Mouse (Mus musculus) heart, adult 2 months (tissue): ENCODE results near the gene Tex2. TPM values are rescaled to one million over a fixed set of nuclear protein-coding genes. Genes with fewer than 3 reads are reported as not detected.

Experiments
- DNase-seq, 2 experiments: peaks; one replicate each; pipeline ENCODE4 v3.0.0; 2021
- H3K27ac ChIP-seq: fragments of 200-600 bp; 2 replicates; pipeline ENCODE4 v1.8.1; 2022
- H3K27me3 ChIP-seq: fragments of 200-500 bp; 2 replicates; pipeline ENCODE4 v1.6.1; 2012; ENCODE audit warnings: mild to moderate bottlenecking, low read length, inconsistent platforms, mixed read lengths; ENCODE audit not compliant: control insufficient read depth, insufficient read depth
- H3K36me3 ChIP-seq: fragments of 200-500 bp; 2 replicates; pipeline ENCODE4 v1.6.1; 2012; ENCODE audit warnings: low read length, inconsistent platforms; ENCODE audit not compliant: control insufficient read depth, insufficient read depth
- H3K4me1 ChIP-seq: fragments of 200-500 bp; 2 replicates; pipeline ENCODE4 v1.6.1; 2011; ENCODE audit warnings: low read length; ENCODE audit not compliant: control insufficient read depth, insufficient read depth
- H3K4me3 ChIP-seq: fragments of 200-600 bp; 2 replicates; pipeline ENCODE4 v1.8.1; 2022
- H3K79me2 ChIP-seq: fragments of 200-500 bp; replicated peaks from 2 replicates; pipeline ENCODE4 v1.6.1; 2012; ENCODE audit warnings: mild to moderate bottlenecking, inconsistent platforms, low read length, moderate library complexity, mixed read lengths; ENCODE audit not compliant: control insufficient read depth, insufficient read depth
- H3K9ac ChIP-seq: fragments of 200-500 bp; 2 replicates; pipeline ENCODE4 v1.6.1; 2012; ENCODE audit warnings: low read depth, mild to moderate bottlenecking, control low read depth, inconsistent platforms, low read length, mixed read lengths
- CTCF ChIP-seq: fragments of 200-600 bp; IDR thresholded peaks from 2 replicates; pipeline ENCODE4 v1.8.1; 2022; ENCODE audit warnings: antibody characterized with exemption, mild to moderate bottlenecking, moderate library complexity
- EP300 ChIP-seq: fragments of 200-500 bp; IDR thresholded peaks from 2 replicates; pipeline ENCODE4 v1.6.1; 2011; ENCODE audit warnings: low read depth, low read length, control low read depth; ENCODE audit not compliant: insufficient read depth
- POLR2A ChIP-seq: fragments of 200-500 bp; IDR thresholded peaks from 2 replicates; pipeline ENCODE4 v1.6.1; 2011; ENCODE audit warnings: mild to moderate bottlenecking, low read depth, low read length, control low read depth; ENCODE audit not compliant: insufficient read depth
- WGBS: fragments of 180-500 bp; shearing (Covaris S2); methylation state at CpG from one replicate; pipeline ENCODE4 v1.1.7; 2018; 5-methylcytosine and 5-hydroxymethylcytosine counted together
- intact Hi-C: fragments of 180-260 bp; cut with DNase I; formaldehyde crosslinking; loops from one replicate; pipeline ENCODE4 v1.15.1; 2025
- polyA plus RNA-seq: library from polyadenylated mRNA; depleted of rRNA; stranded (reverse); fragments of >200 nt; gene quantifications from 2 replicates; pipeline ENCODE4 v1.2.3, GENCODE M21; 2012
- total RNA-seq, 2 experiments: library from RNA; stranded (reverse); gene quantifications; 2 replicates each; pipeline ENCODE4 v1.2.3; 2021

Gene Tex2
- total and polyA plus RNA-seq, 3 experiments, result 17.2 to 46.8 (median 42.5) TPM

- intact Hi-C loops, result loop anchor here (5.0 kb wide), 1 partner anchor 109 kb away; the partner anchor contains the start of gene Tex2
- Histone ChIP-seq H3K79me2 (no peaks in the 10 kb centered on the region), H3K27me3 (no peaks in the 10 kb centered on the region), H3K9ac (no peak overlapping the region), H3K27ac (no peak overlapping the region), H3K4me3 (no peak overlapping the region), H3K4me1 (no peaks in the 10 kb centered on the region; the same call in 1 of the 2 replicates), H3K36me3 (no peaks in the 10 kb centered on the region)
- DNase-seq, result no peak
- WGBS, result 78% methylated on average over 4 of the region's 4 CpGs
- no peak for TF ChIP-seq POLR2A
- no peak for TF ChIP-seq EP300
- no peak for TF ChIP-seq CTCF
Measured at GRCm38 (mm10) chr11:106503425-106503717, 109.9 kb downstream of the Tex2 start.

- Histone ChIP-seq H3K9ac (no peak overlapping the region), H3K4me3 (no peak overlapping the region), H3K27ac (no peak overlapping the region), H3K4me1 (no peaks in the 10 kb centered on the region; the same call in 1 of the 2 replicates), H3K27me3 (no peaks in the 10 kb centered on the region), H3K36me3 (no peaks in the 10 kb centered on the region), H3K79me2 (no peaks in the 10 kb centered on the region)
- DNase-seq, result no peak
- no peak for TF ChIP-seq POLR2A
- TF ChIP-seq EP300, result no peak
- no peak for TF ChIP-seq CTCF
- intact Hi-C loops, result loop anchor here (5.0 kb wide), 1 partner anchor 109 kb away; the partner anchor contains the start of gene Tex2
- 75% methylated on average over 13 of the region's 13 CpGs for WGBS
Measured at GRCm38 (mm10) chr11:106502631-106503424, 110.4 kb downstream of the Tex2 start.

GRCm38 (mm10) chr11:106502159-106502505 lies 111.1 kb downstream of the Tex2 start:
- H3K9ac ChIP-seq, result no peak overlapping the region
- H3K4me1 ChIP-seq, result no peaks in the 10 kb centered on the region; the same call in 1 of the 2 replicates
- no peak for TF ChIP-seq POLR2A
- H3K27ac ChIP-seq, result no peak overlapping the region; the same call in 1 of the 2 replicates
- no peak for DNase-seq
- H3K27me3 ChIP-seq, result no peaks in the 10 kb centered on the region
- H3K4me3 ChIP-seq, result no peak overlapping the region
- intact Hi-C loops, result loop anchor here (5.0 kb wide), 1 partner anchor 110 kb away; the partner anchor contains the start of gene Tex2
- no peaks in the 10 kb centered on the region for H3K36me3 ChIP-seq
- no peaks in the 10 kb centered on the region for H3K79me2 ChIP-seq

GRCm38 (mm10) chr11:106501308-106502158 lies 111.7 kb downstream of the Tex2 start:
- intact Hi-C loops, result loop anchor here (5.0 kb wide), 1 partner anchor 111 kb away; the partner anchor contains the start of gene Tex2
- Histone ChIP-seq H3K4me3 (peak overlapping the region; percentile 100), H3K27me3 (no peaks in the 10 kb centered on the region), H3K9ac (peak overlapping the region; percentile 86), H3K36me3 (no peaks in the 10 kb centered on the region), H3K79me2 (no peaks in the 10 kb centered on the region), H3K4me1 (no peaks in the 10 kb centered on the region; the same call in 1 of the 2 replicates), H3K27ac (peak overlapping the region; percentile 98)
- peak; percentile 71 to 73 for DNase-seq
- 9% methylated on average over 22 of the region's 22 CpGs for WGBS
- TF ChIP-seq CTCF (no peak), EP300 (no peak), POLR2A (peak; percentile 51)

- WGBS, result under 1% methylated on average over 50 of the region's 55 CpGs
- Histone ChIP-seq H3K9ac (peak overlapping the region; percentile 86), H3K4me1 (no peaks in the 10 kb centered on the region; the same call in 1 of the 2 replicates), H3K36me3 (no peaks in the 10 kb centered on the region), H3K79me2 (no peaks in the 10 kb centered on the region), H3K27ac (peak overlapping the region; percentile 98), H3K27me3 (no peaks in the 10 kb centered on the region), H3K4me3 (peak overlapping the region; percentile 100)
- peak; percentile 96 for TF ChIP-seq EP300
- no peak for TF ChIP-seq CTCF
- peak; percentile 100 for TF ChIP-seq POLR2A
- intact Hi-C loops, result loop anchor here (5.0 kb wide), 1 partner anchor 112 kb away; the partner anchor contains the start of gene Tex2
- DNase-seq, result peak; percentile 92 to 95
Measured at GRCm38 (mm10) chr11:106500393-106501307, 112.6 kb downstream of the Tex2 start.
